18 mouse cellular contexts compared by ENCODE assay signal in genomic region chr4:65379461-65379860, GRCm38 (mm10).
DNase-seq lines count a peak whose midpoint lies in the region; ATAC-seq and TF ChIP-seq lines count a peak whose summit lies in the region.
"Had no signal": no experiment of that assay in that cellular context is flagged by ENCODE, and none has a peak within 500 bp of the region (broad histone marks: within the 10 kb centered on the region; RNA-seq: fewer than 3 reads in every experiment).

No protein-coding gene starts in this region.

- no peak overlapping the region for H3K27ac ChIP-seq in liver, adult 2 months (replicated peaks; ENCODE audit: insufficient read depth, low read depth, low read length)
- no peak overlapping the region for H3K27ac ChIP-seq in liver, postnatal 0 days (ENCODE audit: low read depth)

- H3K9ac ChIP-seq in liver, adult 2 months (ENCODE audit: low read depth, low read length), result no peak overlapping the region
- H3K9ac ChIP-seq in liver, postnatal 0 days (replicated peaks), result no peak overlapping the region

- H3K27me3 ChIP-seq in liver, adult 2 months (ENCODE audit: control insufficient read depth, insufficient read depth, low read length), result no peaks in the 10 kb centered on the region
- no peaks in the 10 kb centered on the region for H3K27me3 ChIP-seq in liver, postnatal 0 days (ENCODE audit: insufficient read depth, low read length)
- H3K27me3 ChIP-seq: CH12.LX, Patski had no signal

- TF ChIP-seq POLR2A in liver, adult 2 months (IDR thresholded peaks at IDR 0.05; ENCODE audit: extremely low read depth, insufficient read depth, low read length), result no peak

- no peak for TF ChIP-seq CTCF in liver, adult 2 months (IDR thresholded peaks at IDR 0.05; ENCODE audit: low read depth, low read length)
- TF ChIP-seq CTCF in liver, postnatal 0 days (IDR thresholded peaks at IDR 0.05; ENCODE audit: low read depth), result no peak

- H3K9me3 ChIP-seq in liver, postnatal 0 days (ENCODE audit: low read length), result no peaks in the 10 kb centered on the region

- peaks cover 4% of the 10 kb centered on the region; the same call in 1 of the 2 replicates for H3K4me1 ChIP-seq in liver, adult 2 months (ENCODE audit: control insufficient read depth, insufficient read depth, low read length)
- H3K4me1 ChIP-seq in liver, postnatal 0 days (ENCODE audit: insufficient read depth), result no peaks in the 10 kb centered on the region

- ATAC-seq in liver, postnatal 0 days, result no peak
- ATAC-seq: activated CD4-positive, CD25-positive, alpha-beta regulatory T cell, adult 4 months; CD4-positive, CD25-positive, alpha-beta regulatory T cell, adult 4 months; Patski had no signal

- H3K79me2 ChIP-seq in liver, adult 2 months (ENCODE audit: control insufficient read depth, insufficient read depth, low read length), result no peaks in the 10 kb centered on the region

- WGBS in liver, adult 2 months, result 34% methylated on average over 4 of the region's 4 CpGs
- WGBS in liver, postnatal 0 days (ENCODE audit: insufficient replicate concordance), result 74% methylated on average over 4 of the region's 4 CpGs

- no peak overlapping the region for H3K4me3 ChIP-seq in liver, adult 2 months (ENCODE audit: insufficient read depth, low read depth, low read length)
- no peak overlapping the region for H3K4me3 ChIP-seq in liver, postnatal 0 days (ENCODE audit: low read depth, low read length)

- peak; percentile 90 for DNase-seq in liver, adult 2 months (ENCODE audit: extremely low read depth, low read depth, low spot score)
- DNase-seq in liver, postnatal 0 days, result no peak
- DNase-seq: adrenal gland, adult 2 months; adrenal gland, adult 8-10 months; adrenal gland, postnatal 10 days; adrenal gland, postnatal 14 days; adrenal gland, postnatal 25 days; adrenal gland, postnatal 36 days; B cell, adult 2 months; cerebellum, adult 11 months; cerebellum, adult 11-12 months; cerebellum, adult 18-20 months; cerebellum, adult 2 months had no signal

- no peaks in the 10 kb centered on the region for H3K36me3 ChIP-seq in liver, adult 2 months (ENCODE audit: control insufficient read depth, insufficient read depth, low read length)
- no peaks in the 10 kb centered on the region for H3K36me3 ChIP-seq in liver, postnatal 0 days (replicated peaks; ENCODE audit: insufficient read depth, low read length)
- H3K36me3 ChIP-seq: G1E had no signal

- H3K4me2 ChIP-seq in liver, postnatal 0 days (ENCODE audit: low read depth, low read length), result no peak overlapping the region

- TF ChIP-seq EP300 in liver, postnatal 0 days (IDR thresholded peaks at IDR 0.05; ENCODE audit: low read depth), result no peak
